Mouse (Mus musculus) forebrain, embryonic 10.5 days (tissue): ENCODE data around the gene Rhcg. TPM values are rescaled to one million over a fixed set of nuclear protein-coding genes. Genes with fewer than 3 reads are reported as not detected.
A peak's percentile ranks its signal among the peaks of the same experiment; 100 is the strongest.

Experiments used
- DNase-seq: peaks from one replicate; pipeline ENCODE4 v3.0.0-alpha.2; 2017; ENCODE audit warnings: low spot score; ENCODE audit errors: extremely low spot score
- H3K27ac ChIP-seq: fragments of 300-500 bp; sonication (generic); 2 replicates; pipeline ENCODE4 v1.5.1; 2016; ENCODE audit warnings: mild to moderate bottlenecking
- H3K27me3 ChIP-seq: fragments of 300-500 bp; sonication (generic); 2 replicates; pipeline ENCODE4 v1.6.1; 2016; ENCODE audit warnings: mild to moderate bottlenecking; ENCODE audit not compliant: poor library complexity, severe bottlenecking
- H3K36me3 ChIP-seq: fragments of 300-500 bp; sonication (generic); replicated peaks from 2 replicates; pipeline ENCODE4 v1.6.1; 2016; ENCODE audit warnings: mild to moderate bottlenecking, moderate library complexity
- H3K4me1 ChIP-seq: fragments of 300-500 bp; sonication (generic); 2 replicates; pipeline ENCODE4 v1.6.1; 2016
- H3K4me3 ChIP-seq: fragments of 300-500 bp; sonication (generic); 2 replicates; pipeline ENCODE4 v1.5.1; 2016; ENCODE audit warnings: mild to moderate bottlenecking, moderate library complexity
- H3K9me3 ChIP-seq: fragments of 300-500 bp; sonication (generic); 2 replicates; pipeline ENCODE4 v1.6.1; 2016; ENCODE audit warnings: mild to moderate bottlenecking, moderate library complexity
- WGBS: fragments of 180-500 bp; shearing (Covaris S2); methylation state at CpG from one replicate; pipeline ENCODE4 v1.1.7; 2016; 5-methylcytosine and 5-hydroxymethylcytosine counted together
- polyA plus RNA-seq: library from polyadenylated mRNA; unstranded; fragments of >200 nt; fragmentation: Nextera tagmentation; extraction: Ambion mirVana; gene quantifications from 2 replicates; pipeline ENCODE4 v1.2.1, GENCODE M21; 2016

The Rhcg gene
- polyA plus RNA-seq, 1 experiment from 2014 or later = 3.3 TPM

- DNase-seq = peak; percentile 36
- peaks cover 8% of the 10 kb centered on the region; the same call in 1 of the 2 replicates for H3K9me3 ChIP-seq
- H3K27ac ChIP-seq = peak overlapping the region; percentile 90
- WGBS = 8% methylated on average over 3 of the region's 3 CpGs
- no peaks in the 10 kb centered on the region for H3K36me3 ChIP-seq
- peaks cover 92% of the 10 kb centered on the region for H3K27me3 ChIP-seq
- peak overlapping the region; percentile 49; the same call in 1 of the 2 replicates for H3K4me3 ChIP-seq
- H3K4me1 ChIP-seq = peaks cover 63% of the 10 kb centered on the region
Measured at GRCm38 (mm10) chr7:79590560-79591110, 26.8 kb downstream of the Rhcg start.

- Histone ChIP-seq H3K36me3 (no peaks in the 10 kb centered on the region), H3K27me3 (peaks cover 92% of the 10 kb centered on the region), H3K4me3 (peak overlapping the region; percentile 49; the same call in 1 of the 2 replicates), H3K4me1 (peaks cover 62% of the 10 kb centered on the region), H3K9me3 (peaks cover 8% of the 10 kb centered on the region; the same call in 1 of the 2 replicates), H3K27ac (peak overlapping the region; percentile 90)
- 7% methylated on average over 9 of the region's 9 CpGs for WGBS
- DNase-seq = peak; percentile 46
Measured at GRCm38 (mm10) chr7:79589763-79590559, 27.5 kb downstream of the Rhcg start.

- 86% methylated on average over 3 of the region's 3 CpGs for WGBS
- H3K27me3 ChIP-seq = peaks cover 92% of the 10 kb centered on the region
Measured at GRCm38 (mm10) chr7:79588284-79588683, 29.2 kb downstream of the Rhcg start.

GRCm38 (mm10) chr7:79578851-79579241 is 38.6 kb downstream of the Rhcg start:
- WGBS = under 1% methylated on average over 20 of the region's 20 CpGs
- peaks cover 100% of the 10 kb centered on the region for H3K27me3 ChIP-seq

More at GRCm38 (mm10) chr7:79588284-79588683, 29.2 kb downstream of the Rhcg start:
- Histone ChIP-seq H3K27ac (no peak overlapping the region), H3K4me1 (peaks cover 47% of the 10 kb centered on the region), H3K36me3 (no peaks in the 10 kb centered on the region), H3K9me3 (peaks cover 8% of the 10 kb centered on the region; the same call in 1 of the 2 replicates), H3K4me3 (no peak overlapping the region)
- DNase-seq = no peak

GRCm38 (mm10) chr7:79577931-79578850 is 39.3 kb downstream of the Rhcg start:
- H3K9me3 ChIP-seq = no peaks in the 10 kb centered on the region
- 3% methylated on average over 25 of the region's 25 CpGs for WGBS
- H3K27ac ChIP-seq = peak overlapping the region; percentile 92
- peak overlapping the region; percentile 47 for H3K4me3 ChIP-seq
- peaks cover 61% of the 10 kb centered on the region for H3K4me1 ChIP-seq
- peaks cover 100% of the 10 kb centered on the region for H3K27me3 ChIP-seq
- H3K36me3 ChIP-seq = no peaks in the 10 kb centered on the region
- peak; percentile 36 for DNase-seq

More at GRCm38 (mm10) chr7:79578851-79579241, 38.6 kb downstream of the Rhcg start:
- Histone ChIP-seq H3K9me3 (no peaks in the 10 kb centered on the region), H3K4me1 (peaks cover 59% of the 10 kb centered on the region), H3K27ac (peak overlapping the region; percentile 92), H3K36me3 (no peaks in the 10 kb centered on the region), H3K4me3 (peak overlapping the region; percentile 47)
- DNase-seq = peak; percentile 60

GRCm38 (mm10) chr7:79577096-79577874 is 40.2 kb downstream of the Rhcg start:
- Histone ChIP-seq H3K27me3 (peaks cover 100% of the 10 kb centered on the region), H3K36me3 (no peaks in the 10 kb centered on the region), H3K27ac (peak overlapping the region; percentile 92), H3K9me3 (no peaks in the 10 kb centered on the region), H3K4me1 (peaks cover 66% of the 10 kb centered on the region), H3K4me3 (peak overlapping the region; percentile 47)
- WGBS = 1% methylated on average over 12 of the region's 12 CpGs
- peak; percentile 54 for DNase-seq

GRCm38 (mm10) chr7:79576659-79577058 is 40.8 kb downstream of the Rhcg start:
- WGBS = 4% methylated on average over 5 of the region's 5 CpGs
- DNase-seq = peak; percentile 79
- Histone ChIP-seq H3K27ac (peak overlapping the region; percentile 92), H3K4me3 (peak overlapping the region; percentile 47; the same call in 1 of the 2 replicates), H3K27me3 (peaks cover 100% of the 10 kb centered on the region), H3K9me3 (no peaks in the 10 kb centered on the region), H3K4me1 (peaks cover 72% of the 10 kb centered on the region), H3K36me3 (no peaks in the 10 kb centered on the region)

GRCm38 (mm10) chr7:79572191-79572818 is 45.2 kb downstream of the Rhcg start:
- H3K4me1 ChIP-seq = peaks cover 63% of the 10 kb centered on the region
- no peak overlapping the region for H3K4me3 ChIP-seq
- peak overlapping the region; percentile 85 for H3K27ac ChIP-seq
- DNase-seq = no peak
- H3K27me3 ChIP-seq = peaks cover 97% of the 10 kb centered on the region
- H3K36me3 ChIP-seq = no peaks in the 10 kb centered on the region
- no peaks in the 10 kb centered on the region for H3K9me3 ChIP-seq
- WGBS = 38% methylated on average over 19 of the region's 19 CpGs

GRCm38 (mm10) chr7:79568937-79569535 is 48.4 kb downstream of the Rhcg start:
- 28% methylated on average over 4 of the region's 4 CpGs for WGBS
- Histone ChIP-seq H3K36me3 (no peaks in the 10 kb centered on the region), H3K27me3 (peaks cover 83% of the 10 kb centered on the region), H3K9me3 (no peaks in the 10 kb centered on the region), H3K4me3 (no peak overlapping the region), H3K4me1 (peaks cover 38% of the 10 kb centered on the region), H3K27ac (peak overlapping the region; percentile 54)
- no peak for DNase-seq

GRCm38 (mm10) chr7:79568212-79568611 is 49.2 kb downstream of the Rhcg start:
- H3K36me3 ChIP-seq = no peaks in the 10 kb centered on the region
- H3K27ac ChIP-seq = peak overlapping the region; percentile 54
- H3K4me1 ChIP-seq = peaks cover 40% of the 10 kb centered on the region
- H3K4me3 ChIP-seq = no peak overlapping the region
- no peak for DNase-seq
- peaks cover 75% of the 10 kb centered on the region for H3K27me3 ChIP-seq
- 64% methylated on average over 6 of the region's 6 CpGs for WGBS
- no peaks in the 10 kb centered on the region for H3K9me3 ChIP-seq

- H3K36me3 ChIP-seq = no peaks in the 10 kb centered on the region
- peak; percentile 60 for DNase-seq
- H3K4me1 ChIP-seq = peaks cover 24% of the 10 kb centered on the region
- H3K27me3 ChIP-seq = peaks cover 70% of the 10 kb centered on the region
- no peak overlapping the region for H3K4me3 ChIP-seq
- WGBS = 21% methylated on average over 13 of the region's 13 CpGs
- peak overlapping the region; percentile 26 for H3K27ac ChIP-seq
- H3K9me3 ChIP-seq = no peaks in the 10 kb centered on the region
Measured at GRCm38 (mm10) chr7:79563675-79564074, 53.8 kb downstream of the Rhcg start.
